Mouse (Mus musculus): Measurements from ENCODE around the gene Myo1h.

GRCm38 (mm10) chr5:114345538-114345937 is 56.6 kb downstream of the Myo1h start:
- no peak for TF ChIP-seq CTCF (IDR thresholded peaks at IDR 0.05; ENCODE audit: low read depth)
- TF ChIP-seq EP300 (IDR thresholded peaks at IDR 0.05; ENCODE audit: low read depth) = no peak
